Mouse (Mus musculus) thymus, adult 2 months (tissue): ENCODE measurements around the gene Zdhhc1.

Experiments
- CTCF ChIP-seq: fragments of 200-500 bp; IDR thresholded peaks from 2 replicates; pipeline ENCODE4 v1.5.1; 2012; ENCODE audit warnings: mild to moderate bottlenecking, control low read depth, low read length, moderate library complexity, borderline replicate concordance; ENCODE audit not compliant: control insufficient read depth, poor library complexity, insufficient read depth; ENCODE audit errors: extremely low read depth
- POLR2A ChIP-seq: fragments of 200-500 bp; IDR thresholded peaks from 2 replicates; pipeline ENCODE4 v1.6.1; 2012; ENCODE audit warnings: mild to moderate bottlenecking, low read length, control low read depth, moderate library complexity; ENCODE audit not compliant: control insufficient read depth, poor library complexity, insufficient read depth; ENCODE audit errors: extremely low read depth

DNA sequence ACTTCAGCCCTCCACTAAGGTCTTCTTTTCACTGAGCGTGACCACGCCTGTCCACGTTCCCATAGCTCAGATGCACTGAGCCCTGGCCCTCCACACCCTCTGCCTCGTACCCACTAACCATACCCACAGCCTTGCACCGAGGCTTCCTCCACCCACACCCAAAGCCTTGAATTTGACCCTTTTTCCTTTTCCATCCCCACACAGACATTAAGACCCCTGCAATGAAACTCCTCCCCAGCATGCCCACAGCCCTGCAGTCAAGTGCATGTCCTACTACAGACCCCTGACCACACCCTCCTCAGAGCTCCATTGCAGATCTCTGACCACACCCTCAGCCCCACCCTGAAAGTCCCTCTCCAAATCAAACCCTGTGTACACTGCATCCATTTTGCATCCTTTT, 26.9 kb downstream of the Zdhhc1 start:
- TF ChIP-seq CTCF (no peak), POLR2A (no peak)
